Mouse (Mus musculus) cortical plate, adult 2 months (tissue): Measurements from ENCODE around the gene Muc1.

Experiments
- CTCF ChIP-seq: fragments of 200-500 bp; IDR thresholded peaks from 2 replicates; pipeline ENCODE4 v1.5.1; 2011; ENCODE audit warnings: mild to moderate bottlenecking, control low read depth, low read length; ENCODE audit not compliant: insufficient read depth; ENCODE audit errors: extremely low read depth
- POLR2A ChIP-seq: fragments of 200-500 bp; IDR thresholded peaks from 2 replicates; pipeline ENCODE4 v1.6.1; 2011; ENCODE audit warnings: mild to moderate bottlenecking, low read length, control low read depth; ENCODE audit not compliant: insufficient read depth; ENCODE audit errors: extremely low read depth

DNA sequence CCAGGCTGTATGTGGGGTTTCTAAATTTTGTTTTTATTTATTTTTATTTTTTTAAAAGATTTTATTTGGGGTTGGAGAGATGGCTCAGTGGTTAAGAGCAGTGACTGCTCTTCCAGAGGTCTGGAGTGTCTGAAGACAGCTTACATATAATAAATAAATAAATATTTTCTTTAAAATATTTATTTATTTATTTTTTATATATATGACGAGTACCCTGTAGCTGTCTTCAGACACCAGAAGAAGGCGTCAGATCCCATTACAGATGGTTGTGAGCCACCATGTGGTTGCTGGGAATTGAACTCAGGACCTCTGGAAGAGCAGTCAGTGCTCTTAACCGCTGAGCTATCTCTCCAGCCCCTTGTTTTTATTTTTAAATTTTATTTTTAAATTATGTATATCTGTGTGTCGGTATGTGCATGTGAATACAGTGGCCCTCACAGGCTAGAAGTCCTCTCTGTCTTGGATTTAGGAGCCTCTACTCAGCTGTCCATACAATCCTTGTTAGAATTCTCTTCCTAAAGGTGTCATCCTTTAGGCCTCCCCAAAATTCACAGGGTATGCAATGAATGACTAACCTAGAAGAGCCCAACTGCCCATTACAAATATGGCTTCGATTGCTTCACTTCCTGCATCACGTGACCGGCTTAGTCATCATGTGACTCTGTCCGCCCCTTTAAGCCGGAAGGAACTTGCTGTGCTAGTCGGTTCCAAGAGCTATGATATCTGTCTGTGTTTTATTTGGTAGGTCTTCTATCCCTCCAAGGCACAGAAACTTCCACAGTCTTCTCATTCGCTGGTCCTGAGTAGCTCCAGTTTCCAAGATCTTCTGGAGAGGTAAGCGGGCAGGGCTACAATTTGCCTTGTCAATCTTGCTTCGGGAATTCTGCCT, 26.4 kb upstream of the Muc1 start, which contains the start of gene Gba:
- TF ChIP-seq POLR2A: peak; percentile 64
- TF ChIP-seq CTCF: no peak
